21 mouse cellular contexts compared by ENCODE assay signal in the genomic region with DNA sequence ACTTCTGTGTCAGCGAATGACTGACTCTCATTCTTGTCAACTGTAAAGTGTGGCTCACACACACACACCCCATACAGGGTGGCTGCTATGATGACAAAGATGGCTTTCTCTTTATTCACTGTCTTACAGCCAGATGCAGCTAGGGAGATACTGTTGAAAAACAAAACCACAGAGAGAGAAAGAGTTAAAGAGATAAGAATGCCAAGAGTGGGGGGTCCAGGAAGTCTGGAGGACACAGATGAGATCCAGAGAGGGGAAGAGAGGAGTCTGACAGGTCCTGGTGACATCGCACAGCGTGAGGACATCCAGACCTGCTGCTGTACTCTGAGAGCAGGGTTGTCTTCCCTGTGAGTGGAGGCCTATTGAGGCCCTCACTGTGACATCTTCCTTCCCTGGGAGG. TPM values are rescaled to one million over a fixed set of nuclear protein-coding genes. Genes with fewer than 3 reads are reported as not detected.
A peak's percentile ranks its signal among the peaks of the same experiment; 100 is the strongest.
DNase-seq lines count a peak whose midpoint lies in the region; ATAC-seq lines count a peak whose summit lies in the region.
"Had no signal": no experiment of that assay in that cellular context is flagged by ENCODE, and none has a peak within 500 bp of the region (broad histone marks: within the 10 kb centered on the region; RNA-seq: fewer than 3 reads in every experiment).

No protein-coding gene starts in this region.

- no peak for ATAC-seq in megakaryocyte, adult 5-6 weeks (ENCODE audit: poor library complexity, severe bottlenecking)
- 0 out of 2 replicates have a peak, but pooled peaks have one; percentile 2 for ATAC-seq in granulocyte monocyte progenitor cell, adult 5-6 weeks (replicated peaks; ENCODE audit: poor library complexity, severe bottlenecking)
- ATAC-seq in liver, embryonic 15.5 days (ENCODE audit: insufficient read depth) = peak; percentile 57
- no peak for ATAC-seq in forebrain, embryonic 14.5 days
- ATAC-seq: forebrain, embryonic 15.5 days had no signal

- peak overlapping the region; percentile 86 for H3K4me3 ChIP-seq in megakaryocyte, embryonic 14.5 days (replicated peaks)
- H3K4me3 ChIP-seq in liver, embryonic 15.5 days (replicated peaks) = no peak overlapping the region
- H3K4me3 ChIP-seq in forebrain, embryonic 14.5 days (ENCODE audit: low read depth, low read length) = no peak overlapping the region
- H3K4me3 ChIP-seq: embryonic facial prominence, embryonic 10.5 days; forebrain, embryonic 15.5 days; heart, embryonic 15.5 days; hindbrain, embryonic 10.5 days; limb, embryonic 15.5 days had no signal

- H3K4me2 ChIP-seq in liver, embryonic 15.5 days = no peak overlapping the region; the same call in 1 of the 2 replicates
- no peak overlapping the region for H3K4me2 ChIP-seq in forebrain, embryonic 14.5 days (ENCODE audit: low read length)
- H3K4me2 ChIP-seq: forebrain, embryonic 15.5 days; heart, embryonic 15.5 days; limb, embryonic 15.5 days had no signal

- no peak overlapping the region for H3K9ac ChIP-seq in liver, embryonic 15.5 days
- no peak overlapping the region for H3K9ac ChIP-seq in forebrain, embryonic 14.5 days (ENCODE audit: low read length)
- H3K9ac ChIP-seq: forebrain, embryonic 15.5 days; heart, embryonic 15.5 days; limb, embryonic 15.5 days had no signal

- peak overlapping the region; percentile 72 for H3K27ac ChIP-seq in liver, embryonic 15.5 days (replicated peaks)
- no peak overlapping the region for H3K27ac ChIP-seq in forebrain, embryonic 14.5 days (ENCODE audit: low read depth, low read length)
- H3K27ac ChIP-seq: embryonic facial prominence, embryonic 10.5 days; forebrain, embryonic 15.5 days; heart, embryonic 15.5 days; hindbrain, embryonic 10.5 days; kidney, postnatal 0 days; limb, embryonic 15.5 days; stomach, postnatal 0 days had no signal

- H3K36me3 ChIP-seq in megakaryocyte, embryonic 14.5 days (replicated peaks; ENCODE audit: low read length) = peaks cover 30% of the 10 kb centered on the region
- H3K36me3 ChIP-seq in liver, embryonic 15.5 days (replicated peaks) = no peaks in the 10 kb centered on the region
- H3K36me3 ChIP-seq in forebrain, embryonic 14.5 days (ENCODE audit: control insufficient read depth, insufficient read depth, low read length) = no peaks in the 10 kb centered on the region
- H3K36me3 ChIP-seq: embryonic facial prominence, embryonic 10.5 days; forebrain, embryonic 15.5 days; heart, embryonic 15.5 days; hindbrain, embryonic 10.5 days; limb, embryonic 15.5 days had no signal

- DNase-seq in forebrain, embryonic 14.5 days (ENCODE audit: low spot score) = no peak
- no peak for DNase-seq in embryo, embryonic 10 days (ENCODE audit: low spot score)
- DNase-seq in gastrocnemius, adult 18-20 months (ENCODE audit: low spot score) = no peak
- DNase-seq: adrenal gland, postnatal 14 days; cerebellum, adult 11 months; cerebellum, postnatal 14 days; gastrocnemius, postnatal 36 days; kidney, adult 18-20 months; lung, postnatal 10 days; retina, postnatal 1 day had no signal

- WGBS in liver, embryonic 15.5 days (ENCODE audit: insufficient replicate concordance) = 9% methylated on average over 3 of the region's 3 CpGs
- 95% methylated on average over 3 of the region's 3 CpGs for WGBS in forebrain, embryonic 14.5 days

- no peaks in the 10 kb centered on the region for H3K9me3 ChIP-seq in megakaryocyte, embryonic 14.5 days
- H3K9me3 ChIP-seq in liver, embryonic 15.5 days (replicated peaks) = no peaks in the 10 kb centered on the region
- H3K9me3 ChIP-seq in forebrain, embryonic 14.5 days (replicated peaks; ENCODE audit: control insufficient read depth, low read length) = no peaks in the 10 kb centered on the region
- H3K9me3 ChIP-seq: embryonic facial prominence, embryonic 10.5 days; forebrain, embryonic 15.5 days; heart, embryonic 15.5 days; hindbrain, embryonic 10.5 days; limb, embryonic 15.5 days had no signal

- peaks cover 100% of the 10 kb centered on the region for H3K4me1 ChIP-seq in megakaryocyte, embryonic 14.5 days
- H3K4me1 ChIP-seq in liver, embryonic 15.5 days (replicated peaks) = peaks cover 90% of the 10 kb centered on the region
- peaks cover 7% of the 10 kb centered on the region; the same call in 1 of the 2 replicates for H3K4me1 ChIP-seq in forebrain, embryonic 14.5 days (ENCODE audit: control insufficient read depth, insufficient read depth, low read length)

- no peaks in the 10 kb centered on the region for H3K27me3 ChIP-seq in megakaryocyte, embryonic 14.5 days (replicated peaks)
- no peaks in the 10 kb centered on the region for H3K27me3 ChIP-seq in liver, embryonic 15.5 days
- no peaks in the 10 kb centered on the region for H3K27me3 ChIP-seq in forebrain, embryonic 14.5 days (replicated peaks; ENCODE audit: control insufficient read depth, insufficient read depth, low read length)
- H3K27me3 ChIP-seq: forebrain, embryonic 15.5 days; limb, embryonic 15.5 days had no signal

RNA-seq across cellular contexts. Expression of a gene that starts 56.5 kb away (rescaled TPM):
- polyA plus RNA-seq in megakaryocyte, embryonic 14.5 days (2012; ENCODE audit: insufficient read depth, low replicate concordance) = 7.7 and 12.3 TPM in 2 replicates
- total RNA-seq in megakaryocyte, adult 5-6 weeks (2015) = 86.4 and 88.1 TPM in 2 replicates
- 83.6 and 93.5 TPM in 2 replicates for total RNA-seq in megakaryocyte, adult 5-6 weeks (2017)
- 74.9 and 86.6 TPM in 2 replicates for total RNA-seq in granulocyte monocyte progenitor cell, adult 5-6 weeks (2014; fragmentation: Nextera tagmentation)
- total RNA-seq in granulocyte monocyte progenitor cell, adult 5-6 weeks (2017) = 48.3 and 49.8 TPM in 2 replicates
- 2.8 and 2.9 TPM in 2 replicates for polyA plus RNA-seq in liver, embryonic 15.5 days (2015; fragmentation: Nextera tagmentation; extraction: Ambion mirVana)
- polyA plus RNA-seq in forebrain, embryonic 14.5 days (2014; fragmentation: Nextera tagmentation; extraction: Ambion mirVana) = 1.9 and 2.5 TPM in 2 replicates
- total RNA-seq in gastrocnemius, adult 18-20 months (2021) = 1 to 10 TPM in 1 of 2 experiments, under 1 TPM in 1; 0.84 to 1.5 TPM

Comparison
In these comparisons a context has a peak if more than half of its experiments do, and no peak if none do; other contexts are left out.
1. ATAC-seq: peak in granulocyte monocyte progenitor cell, adult 5-6 weeks (single experiment) and liver, embryonic 15.5 days (single experiment); none in megakaryocyte, adult 5-6 weeks (single experiment) and forebrain, embryonic 14.5 days (single experiment).
2. RNA of a gene that starts 56.5 kb away (total RNA-seq): 83.6 to 93.5 TPM in megakaryocyte, adult 5-6 weeks and 48.3 to 86.6 TPM in granulocyte monocyte progenitor cell, adult 5-6 weeks; 0.84 to 1.5 TPM in gastrocnemius, adult 18-20 months; every median in the first group is over 10 times any median in the second.